Mouse (Mus musculus) G1E (cell line): ENCODE results near the gene Lefty1. TPM values are rescaled to one million over a fixed set of nuclear protein-coding genes. Genes with fewer than 3 reads are reported as not detected.

Experiments used
- ATAC-seq: 2 replicates; pipeline ENCODE4 v1.8.0; 2016; ENCODE audit warnings: mild to moderate bottlenecking; ENCODE audit not compliant: insufficient number of reproducible peaks, poor library complexity, low FRiP score, severe bottlenecking; ENCODE audit errors: extremely low read depth
- DNase-seq: peaks from one replicate; pipeline ENCODE4 v3.0.0; 2012; ENCODE audit warnings: low spot score
- H3K27me3 ChIP-seq: 2 replicates; pipeline ENCODE4 v1.6.1; 2012; ENCODE audit warnings: mild to moderate bottlenecking, low read length, inconsistent platforms; ENCODE audit not compliant: insufficient read depth
- H3K36me3 ChIP-seq: replicated peaks from 2 replicates; pipeline ENCODE3; 2012; ENCODE audit warnings: mild to moderate bottlenecking, inconsistent platforms
- H3K4me1 ChIP-seq: 2 replicates; pipeline ENCODE4 v1.6.1; 2012; ENCODE audit warnings: low read depth, low read length, inconsistent platforms, mixed read lengths; ENCODE audit not compliant: insufficient read depth
- H3K4me3 ChIP-seq: 2 replicates; pipeline ENCODE4 v1.5.1; 2012; ENCODE audit warnings: low read depth, mild to moderate bottlenecking, inconsistent platforms, low read length, moderate library complexity, mixed read lengths
- H3K9me3 ChIP-seq: replicated peaks from 2 replicates; pipeline ENCODE4 v1.6.1; 2012; ENCODE audit warnings: inconsistent platforms
- CTCF ChIP-seq: IDR thresholded peaks from 2 replicates; pipeline ENCODE4 v1.5.1; 2012; ENCODE audit warnings: low read depth, low read length, inconsistent platforms, mixed read lengths
- GATA1 ChIP-seq: IDR thresholded peaks from 2 replicates; pipeline ENCODE4 v1.6.1; 2012; ENCODE audit warnings: borderline replicate concordance, low read length, inconsistent platforms, mixed read lengths
- GATA2 ChIP-seq: IDR thresholded peaks from 2 replicates; pipeline ENCODE4 v1.6.1; 2012; ENCODE audit warnings: low read depth, low read length, inconsistent platforms, borderline replicate concordance
- POLR2AphosphoS5 ChIP-seq: IDR thresholded peaks from 2 replicates; pipeline ENCODE4 v1.6.1; 2012; ENCODE audit warnings: low read depth, low read length, inconsistent platforms; ENCODE audit not compliant: insufficient replicate concordance
- TAL1 ChIP-seq: conservative IDR thresholded peaks from 2 replicates; pipeline ENCODE4 v1.6.1; 2012; ENCODE audit warnings: low read depth, low read length, inconsistent platforms, mixed read lengths
- polyA plus RNA-seq: library from polyadenylated mRNA; stranded (reverse); fragments of >175 nt; gene quantifications from 2 replicates; pipeline ENCODE4 v1.2.3, GENCODE M21; 2012
- total RNA-seq, 2 experiments: library from RNA; stranded (forward) in 1 of 2; stranded (reverse) in 1 of 2; fragments of 200-1000 nt in 1 of 2; fragments of >200 nt in 1 of 2; fragmentation: Nextera tagmentation in 1 of 2; gene quantifications; 2 replicates each; pipeline ENCODE4 v1.2.3; 2014 to 2017

Gene Lefty1
- total and polyA plus RNA-seq, 3 experiments, result not detected

DNA sequence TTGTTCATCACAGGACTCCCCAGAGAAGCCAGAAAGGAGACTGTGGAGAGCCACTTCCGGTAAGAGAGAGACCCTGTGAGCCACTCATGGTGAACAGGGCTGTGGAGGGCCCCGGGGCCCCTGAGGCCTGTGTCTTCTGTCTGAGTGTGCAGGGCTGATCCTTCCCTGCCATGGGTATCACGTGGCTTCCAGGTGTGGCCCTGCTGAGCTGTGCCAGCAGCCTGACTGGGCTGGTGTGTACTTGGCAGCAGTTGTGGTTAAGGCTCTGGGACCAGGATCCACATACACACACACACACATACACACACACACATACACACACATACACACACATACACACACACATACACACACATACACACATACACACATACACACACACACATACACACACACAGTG lies 23.2 kb downstream of the Lefty1 start:
- TF ChIP-seq GATA2 (no peak), TAL1 (no peak), GATA1 (no peak), CTCF (no peak), POLR2AphosphoS5 (no peak)
- no peak overlapping the region for H3K4me3 ChIP-seq
- no peaks in the 10 kb centered on the region; the same call in 1 of the 2 replicates for H3K27me3 ChIP-seq
- no peaks in the 10 kb centered on the region; the same call in 1 of the 2 replicates for H3K4me1 ChIP-seq
- DNase-seq, result no peak
- H3K36me3 ChIP-seq, result peaks cover 40% of the 10 kb centered on the region
- ATAC-seq, result no peak
- H3K9me3 ChIP-seq, result no peaks in the 10 kb centered on the region

DNA sequence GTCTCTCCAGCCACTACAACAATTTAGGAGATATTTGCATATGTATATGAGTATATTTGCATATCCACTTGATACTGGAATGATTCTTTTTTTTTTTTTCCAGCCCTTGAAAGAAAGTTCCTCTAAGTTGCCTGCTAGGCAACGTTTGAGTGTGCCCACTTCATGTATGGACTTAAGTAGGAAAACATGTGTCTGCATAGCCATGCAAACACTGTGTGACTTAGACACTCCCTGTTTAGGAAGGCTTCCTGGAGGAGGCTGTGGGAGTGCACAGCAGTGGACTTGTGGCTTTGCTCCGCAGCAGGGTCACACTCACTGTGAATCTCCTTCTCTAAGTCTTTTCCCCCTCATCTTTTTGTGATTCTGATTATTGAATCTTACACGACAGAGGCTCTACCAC lies 24.0 kb downstream of the Lefty1 start:
- H3K36me3 ChIP-seq, result peaks cover 41% of the 10 kb centered on the region
- no peaks in the 10 kb centered on the region; the same call in 1 of the 2 replicates for H3K4me1 ChIP-seq
- H3K27me3 ChIP-seq, result no peaks in the 10 kb centered on the region; the same call in 1 of the 2 replicates
- DNase-seq, result no peak
- TF ChIP-seq CTCF (no peak), GATA1 (no peak), POLR2AphosphoS5 (no peak), GATA2 (no peak), TAL1 (no peak)
- no peak overlapping the region for H3K4me3 ChIP-seq
- no peak for ATAC-seq
- no peaks in the 10 kb centered on the region for H3K9me3 ChIP-seq

DNA sequence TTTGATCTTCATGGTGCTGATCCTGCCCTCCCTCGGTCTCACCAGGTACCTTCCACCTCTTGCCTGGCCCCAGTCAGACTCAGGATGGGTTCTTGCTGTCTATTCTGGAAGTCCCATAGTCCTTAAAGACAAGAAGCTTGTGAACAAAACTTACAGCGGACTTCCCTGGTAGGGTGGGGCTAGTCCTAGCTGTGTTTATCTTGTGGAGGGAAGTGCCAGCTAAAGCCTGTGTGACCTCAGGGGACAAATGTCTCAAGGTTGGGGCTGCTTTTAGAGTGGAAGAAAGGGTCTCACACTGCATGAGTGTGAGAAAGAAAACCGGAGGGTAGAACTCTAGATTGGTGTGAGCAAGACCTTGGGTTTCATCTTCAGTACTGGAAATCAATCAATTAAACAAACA lies 31.0 kb downstream of the Lefty1 start:
- no peak for TF ChIP-seq CTCF
- TF ChIP-seq GATA1, result no peak
- ATAC-seq, result no peak
- Histone ChIP-seq H3K4me3 (no peak overlapping the region), H3K9me3 (no peaks in the 10 kb centered on the region), H3K4me1 (no peaks in the 10 kb centered on the region), H3K36me3 (peaks cover 31% of the 10 kb centered on the region), H3K27me3 (no peaks in the 10 kb centered on the region; the same call in 1 of the 2 replicates)
- no peak for DNase-seq

DNA sequence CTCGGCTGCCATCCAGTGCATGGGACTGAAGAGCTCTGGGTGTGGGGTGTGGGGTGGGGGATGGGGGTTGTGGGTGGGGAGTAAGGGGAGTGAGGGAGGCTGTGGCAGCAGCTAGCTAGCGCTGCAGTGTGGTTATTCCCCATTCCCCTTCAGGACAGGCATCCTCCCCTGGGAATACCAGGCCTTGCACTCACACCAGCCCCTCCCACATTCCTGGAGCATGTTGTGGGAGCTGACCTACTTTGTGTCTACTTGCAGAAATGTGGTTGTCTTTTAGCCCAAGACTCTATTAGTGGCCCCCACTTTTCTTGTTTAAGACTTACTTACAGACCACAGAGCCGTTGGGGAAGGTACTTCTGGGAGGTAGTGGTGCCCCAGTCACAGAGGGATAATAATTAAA lies 31.7 kb downstream of the Lefty1 start:
- no peak for TF ChIP-seq TAL1
- TF ChIP-seq POLR2AphosphoS5, result no peak
- no peak for TF ChIP-seq GATA1
- TF ChIP-seq GATA2, result no peak
- TF ChIP-seq CTCF, result no peak
- Histone ChIP-seq H3K4me3 (no peak overlapping the region), H3K27me3 (no peaks in the 10 kb centered on the region; the same call in 1 of the 2 replicates), H3K4me1 (no peaks in the 10 kb centered on the region), H3K36me3 (peaks cover 25% of the 10 kb centered on the region), H3K9me3 (no peaks in the 10 kb centered on the region)
- DNase-seq (no peak), ATAC-seq (no peak)

DNA sequence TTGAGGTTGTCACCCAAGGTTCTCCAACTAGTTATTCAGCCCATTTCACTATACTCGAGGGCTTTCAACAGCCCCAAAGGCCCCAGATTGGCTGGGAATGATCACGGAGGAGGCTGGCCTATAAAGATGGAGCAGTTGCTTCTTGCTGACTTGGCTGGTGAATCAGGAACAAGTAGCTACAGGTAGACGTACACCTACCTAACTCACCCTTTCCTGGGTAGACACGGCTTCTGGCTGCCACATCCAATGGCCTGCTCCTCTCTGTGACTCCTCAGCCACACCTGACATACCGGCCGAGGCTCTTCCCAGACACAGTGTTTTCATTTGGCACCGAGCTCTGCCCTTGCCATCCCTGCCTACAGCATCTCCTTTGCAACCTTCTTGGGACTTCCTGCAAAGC lies 32.4 kb downstream of the Lefty1 start:
- DNase-seq, result no peak
- Histone ChIP-seq H3K27me3 (no peaks in the 10 kb centered on the region; the same call in 1 of the 2 replicates), H3K4me3 (no peak overlapping the region), H3K4me1 (no peaks in the 10 kb centered on the region), H3K36me3 (peaks cover 18% of the 10 kb centered on the region), H3K9me3 (no peaks in the 10 kb centered on the region)
- TF ChIP-seq GATA2 (no peak), CTCF (no peak), POLR2AphosphoS5 (no peak), TAL1 (no peak), GATA1 (no peak)
- no peak for ATAC-seq

DNA sequence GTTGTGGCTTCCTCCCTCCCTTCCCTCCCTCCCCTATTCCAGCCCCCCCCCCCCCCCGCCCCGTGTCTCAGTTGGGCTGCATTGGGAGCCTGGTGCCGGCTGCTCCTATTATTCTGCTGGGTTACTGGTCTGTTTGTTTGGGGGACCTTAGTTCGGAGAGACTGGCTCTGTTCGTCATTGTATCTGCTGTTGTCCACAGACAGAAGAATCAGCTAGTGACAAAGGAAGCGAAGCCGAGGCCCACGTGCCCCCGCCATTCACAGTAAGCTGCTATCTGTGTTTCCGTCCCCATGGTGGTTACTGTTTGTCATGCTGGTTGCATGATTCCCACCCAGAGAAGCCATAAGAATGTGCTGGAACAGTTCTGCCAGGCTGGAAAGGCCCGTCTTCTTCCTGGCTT lies 38.1 kb downstream of the Lefty1 start:
- H3K4me3 ChIP-seq, result no peak overlapping the region
- peaks cover 5% of the 10 kb centered on the region; the same call in 1 of the 2 replicates for H3K4me1 ChIP-seq
- peaks cover 12% of the 10 kb centered on the region; the same call in 1 of the 2 replicates for H3K27me3 ChIP-seq
- TF ChIP-seq TAL1, result no peak
- no peak for TF ChIP-seq GATA1
- no peak for TF ChIP-seq GATA2
- no peak for TF ChIP-seq CTCF
- TF ChIP-seq POLR2AphosphoS5, result no peak
- peaks cover 9% of the 10 kb centered on the region for H3K36me3 ChIP-seq
- H3K9me3 ChIP-seq, result no peaks in the 10 kb centered on the region
- DNase-seq, result no peak
- ATAC-seq, result no peak
